Mouse (Mus musculus) skeletal muscle tissue, adult 2 months (tissue): Measurements from ENCODE around the gene Crebrf.
A peak's percentile ranks its signal among the peaks of the same experiment; 100 is the strongest.

Experiments
- DNase-seq: peaks from one replicate; pipeline ENCODE4 v3.0.0-alpha.2; 2012; ENCODE audit warnings: low read depth, low spot score

Gene Crebrf

GRCm38 (mm10) chr17:26715271-26715758, at the start of gene Crebrf:
Crebrf (plus strand) TSS chr17:26715650.
- peak; percentile 97 for DNase-seq

GRCm38 (mm10) chr17:26671268-26671667, 44.2 kb upstream of the Crebrf start:
- no peak for DNase-seq

GRCm38 (mm10) chr17:26675845-26676244, 39.6 kb upstream of the Crebrf start:
- no peak for DNase-seq

- DNase-seq, result peak; percentile 81
Observed at GRCm38 (mm10) chr17:26676252-26676615, 39.2 kb upstream of the Crebrf start.

- peak; percentile 65 for DNase-seq
Observed at GRCm38 (mm10) chr17:26676616-26677376, 38.7 kb upstream of the Crebrf start.

GRCm38 (mm10) chr17:26677711-26678637, 37.5 kb upstream of the Crebrf start:
- DNase-seq, result no peak

GRCm38 (mm10) chr17:26681276-26681675, 34.2 kb upstream of the Crebrf start:
- no peak for DNase-seq

GRCm38 (mm10) chr17:26686334-26687000, 29.0 kb upstream of the Crebrf start:
- DNase-seq, result no peak

GRCm38 (mm10) chr17:26688795-26689735, 26.4 kb upstream of the Crebrf start:
- no peak for DNase-seq

GRCm38 (mm10) chr17:26689810-26690209, 25.6 kb upstream of the Crebrf start:
- no peak for DNase-seq

GRCm38 (mm10) chr17:26690236-26690635, 25.2 kb upstream of the Crebrf start:
- DNase-seq, result no peak

GRCm38 (mm10) chr17:26691110-26691509, 24.3 kb upstream of the Crebrf start:
- DNase-seq, result peak; percentile 71

- DNase-seq, result no peak
Observed at GRCm38 (mm10) chr17:26693424-26693823, 22.0 kb upstream of the Crebrf start.

GRCm38 (mm10) chr17:26694171-26694570, 21.3 kb upstream of the Crebrf start:
- DNase-seq, result no peak

- no peak for DNase-seq
Observed at GRCm38 (mm10) chr17:26695193-26695592, 20.3 kb upstream of the Crebrf start.

GRCm38 (mm10) chr17:26698846-26699245, 16.6 kb upstream of the Crebrf start:
- DNase-seq, result no peak

GRCm38 (mm10) chr17:26699819-26700616, 15.4 kb upstream of the Crebrf start:
- no peak for DNase-seq

GRCm38 (mm10) chr17:26701565-26701964, 13.9 kb upstream of the Crebrf start:
- DNase-seq, result no peak

- DNase-seq, result no peak
Observed at GRCm38 (mm10) chr17:26702621-26703020, 12.8 kb upstream of the Crebrf start.

- DNase-seq, result no peak
Observed at GRCm38 (mm10) chr17:26703671-26704070, 11.8 kb upstream of the Crebrf start.
